In genomic region chr7:19971516-19971915, GRCm38 (mm10) we compare ENCODE assay signal across 30 mouse cellular contexts. TPM values are rescaled to one million over a fixed set of nuclear protein-coding genes. Genes with fewer than 3 reads are reported as not detected.
"Had no signal": no experiment of that assay in that cellular context is flagged by ENCODE, and none has a peak within 500 bp of the region (broad histone marks: within the 10 kb centered on the region; RNA-seq: fewer than 3 reads in every experiment).

No protein-coding gene starts in this region.

- DNase-seq: kidney, adult 11 months; kidney, adult 9 months; kidney, postnatal 14 days; kidney, postnatal 4 days; left cerebral cortex, postnatal 4 days; liver; liver, embryonic 13.5 days; lung, embryonic 14.5 days; midbrain, embryonic 14.5 days; right cerebral cortex, adult 18-20 months; right cerebral cortex, postnatal 14 days; right cerebral cortex, postnatal 4 days; spleen, adult 18-20 months; thymus, adult 18-20 months; thymus, postnatal 36 days had no signal

- H3K9ac ChIP-seq: limb, embryonic 13.5 days; liver, embryonic 13.5 days; lung, embryonic 14.5 days; stomach, embryonic 15.5 days had no signal

- H3K27ac ChIP-seq: limb, embryonic 13.5 days; liver, embryonic 13.5 days; macrophage; stomach, embryonic 15.5 days had no signal

- H3K4me1 ChIP-seq: limb, embryonic 13.5 days; liver, embryonic 13.5 days; stomach, embryonic 15.5 days had no signal

- ATAC-seq: lung, postnatal 0 days had no signal

- H3K9me3 ChIP-seq: stomach, embryonic 15.5 days had no signal

- H3K27me3 ChIP-seq: limb, embryonic 13.5 days; liver, embryonic 13.5 days; stomach, embryonic 15.5 days had no signal

- H3K4me2 ChIP-seq: limb, embryonic 13.5 days; liver, embryonic 13.5 days; lung, embryonic 14.5 days; midbrain, embryonic 11.5 days; stomach, embryonic 15.5 days had no signal

- H3K4me3 ChIP-seq: limb, embryonic 13.5 days; liver, embryonic 13.5 days; stomach, embryonic 15.5 days had no signal

- H3K36me3 ChIP-seq: limb, embryonic 13.5 days; liver, embryonic 13.5 days; stomach, embryonic 15.5 days had no signal

RNA-seq across cellular contexts. Expression of gene Ceacam20, which starts 6.3 kb away (rescaled TPM):
- total RNA-seq: layer of hippocampus, adult 18-20 months; layer of hippocampus, postnatal 14 days; left cerebral cortex, adult 8-10 months; left cerebral cortex, postnatal 14 days; left cerebral cortex, postnatal 4 days; megakaryocyte-erythroid progenitor cell, adult 5-6 weeks; midbrain, postnatal 0 days had no signal
- polyA plus RNA-seq: kidney, embryonic 16.5 days; limb, embryonic 13.5 days; liver, embryonic 13.5 days; liver, embryonic 16.5 days; lung, embryonic 14.5 days; lung, postnatal 0 days; macrophage; midbrain, embryonic 11.5 days; midbrain, embryonic 14.5 days; midbrain, postnatal 0 days; neural tube, embryonic 11.5 days; neural tube, embryonic 14.5 days had no signal

RNA-seq across cellular contexts. Expression of gene Nlrp9b, which starts 19.7 kb away (rescaled TPM):
- total RNA-seq: layer of hippocampus, adult 18-20 months; layer of hippocampus, postnatal 14 days; left cerebral cortex, adult 8-10 months; left cerebral cortex, postnatal 14 days; left cerebral cortex, postnatal 4 days; megakaryocyte-erythroid progenitor cell, adult 5-6 weeks; midbrain, postnatal 0 days had no signal
- polyA plus RNA-seq: kidney, embryonic 16.5 days; limb, embryonic 13.5 days; liver, embryonic 13.5 days; liver, embryonic 16.5 days; lung, embryonic 14.5 days; lung, postnatal 0 days; macrophage; midbrain, embryonic 11.5 days; midbrain, embryonic 14.5 days; midbrain, postnatal 0 days; neural tube, embryonic 11.5 days; neural tube, embryonic 14.5 days; stomach, embryonic 15.5 days had no signal

RNA-seq across cellular contexts. Expression of gene Igsf23, which starts 21.0 kb away (rescaled TPM):
- total RNA-seq: layer of hippocampus, adult 18-20 months; layer of hippocampus, postnatal 14 days; left cerebral cortex, adult 8-10 months; left cerebral cortex, postnatal 14 days; left cerebral cortex, postnatal 4 days; megakaryocyte-erythroid progenitor cell, adult 5-6 weeks; midbrain, postnatal 0 days had no signal
- polyA plus RNA-seq: macrophage; midbrain, embryonic 14.5 days; midbrain, postnatal 0 days; neural tube, embryonic 11.5 days; neural tube, embryonic 14.5 days had no signal
